Mouse (Mus musculus) testis, postnatal 14 days (tissue): ENCODE data around the gene Knl1.

Experiments
- DNase-seq: peaks from one replicate; pipeline ENCODE4 v3.0.0; 2021; ENCODE audit warnings: low spot score

Knl1 gene

GRCm38 (mm10) chr2:119035397-119035745 lies 11.5 kb upstream of the Knl1 start:
- DNase-seq: no peak

GRCm38 (mm10) chr2:119040882-119041281 lies 6.0 kb upstream of the Knl1 start:
- no peak for DNase-seq

- DNase-seq: no peak
Observed at GRCm38 (mm10) chr2:119045163-119045562, 1.8 kb upstream of the Knl1 start.

- no peak for DNase-seq
Observed at GRCm38 (mm10) chr2:119047849-119048248, 930 bp downstream of the Knl1 start.

GRCm38 (mm10) chr2:119050132-119050650 lies 3.3 kb downstream of the Knl1 start:
- DNase-seq: no peak

- no peak for DNase-seq
Observed at GRCm38 (mm10) chr2:119060139-119060538, 13.2 kb downstream of the Knl1 start.

GRCm38 (mm10) chr2:119072397-119072796 lies 25.5 kb downstream of the Knl1 start:
- DNase-seq: no peak

GRCm38 (mm10) chr2:119086156-119086555 lies 39.2 kb downstream of the Knl1 start:
- DNase-seq: no peak

GRCm38 (mm10) chr2:119101552-119101951 lies 54.6 kb downstream of the Knl1 start:
- DNase-seq: no peak

- DNase-seq: no peak
Observed at GRCm38 (mm10) chr2:119106583-119106982, 59.7 kb downstream of the Knl1 start.

GRCm38 (mm10) chr2:119108554-119108953 lies 61.6 kb downstream of the Knl1 start:
- DNase-seq: peak; percentile 72

GRCm38 (mm10) chr2:119111060-119111459 lies 64.1 kb downstream of the Knl1 start:
- DNase-seq: no peak

- peak; percentile 89 for DNase-seq
Observed at GRCm38 (mm10) chr2:119112438-119113112, 65.7 kb downstream of the Knl1 start, which contains the start of gene Rad51. Gene Rad51 (plus strand): TSS chr2:119112793.

GRCm38 (mm10) chr2:119113121-119113925 lies 66.4 kb downstream of the Knl1 start:
- DNase-seq: no peak

GRCm38 (mm10) chr2:119136346-119136898 lies 89.5 kb downstream of the Knl1 start:
- no peak for DNase-seq

- DNase-seq: no peak
Observed at GRCm38 (mm10) chr2:119145199-119145598, 98.3 kb downstream of the Knl1 start.

GRCm38 (mm10) chr2:119146435-119146834 lies 99.5 kb downstream of the Knl1 start:
- DNase-seq: no peak

- DNase-seq: no peak
Observed at GRCm38 (mm10) chr2:119147160-119147678, 100.3 kb downstream of the Knl1 start.

GRCm38 (mm10) chr2:119147775-119148174 lies 100.9 kb downstream of the Knl1 start:
- no peak for DNase-seq

GRCm38 (mm10) chr2:119152255-119152654 lies 105.3 kb downstream of the Knl1 start:
- no peak for DNase-seq

GRCm38 (mm10) chr2:119154683-119155082 lies 107.8 kb downstream of the Knl1 start:
- no peak for DNase-seq
